Mouse (Mus musculus): ENCODE measurements around the gene Phyhipl. TPM values are rescaled to one million over a fixed set of nuclear protein-coding genes. Genes with fewer than 3 reads are reported as not detected.
A peak's percentile ranks its signal among the peaks of the same experiment; 100 is the strongest.

The Phyhipl gene
- total and polyA plus RNA-seq, 3 experiments = not detected

- peak; percentile 0 for DNase-seq (ENCODE audit: extremely low read depth)
- TF ChIP-seq MAX (IDR thresholded peaks at IDR 0.05; ENCODE audit: low read length) (no peak), SMC3 (IDR thresholded peaks at IDR 0.05; ENCODE audit: low read depth, low read length) (peak; percentile 24; the same call in 1 of the 2 replicates), BHLHE40 (IDR thresholded peaks at IDR 0.05; ENCODE audit: low read depth, low read length) (no peak), CTCF (conservative IDR thresholded peaks at IDR 0.05 in 1 of 2, IDR thresholded peaks at IDR 0.05 in 1 of 2; ENCODE audit: low read depth in 2 of 2, low read length in 2 of 2) (peak in 1 of 2 experiments; percentile 51; a peak in 2 of 4 replicates), RAD21 (IDR thresholded peaks at IDR 0.05; ENCODE audit: low read depth, low read length) (peak; percentile 45)
- in situ Hi-C loops (cut with MboI; ENCODE audit: low pct_ligation_motif_present, low pct_unique_long_range_greater_than_20kb, low sequenced_read_pairs) = loop anchor here (25.0 kb wide), 1 partner anchor 251 kb away; no protein-coding TSS in a partner anchor
Measured at GRCm38 (mm10) chr10:70563636-70564035, 92.1 kb downstream of the Phyhipl start.

GRCm38 (mm10) chr10:70552531-70552930 is 103.2 kb downstream of the Phyhipl start:
- no peak overlapping the region for H3K27ac ChIP-seq (ENCODE audit: insufficient read depth, low read depth)
- in situ Hi-C loops (cut with MboI; ENCODE audit: low pct_ligation_motif_present, low pct_unique_long_range_greater_than_20kb, low sequenced_read_pairs) = loop anchor here (25.0 kb wide), 1 partner anchor 240 kb away; no protein-coding TSS in a partner anchor

More at GRCm38 (mm10) chr10:70563636-70564035, 92.1 kb downstream of the Phyhipl start:
- Histone ChIP-seq H3K4me3 (replicated peaks in 1 of 3; ENCODE audit: low read depth in 2 of 3, low read length in 2 of 3, poor library complexity in 1 of 3) (no peak overlapping the region), H3K9ac (ENCODE audit: insufficient read depth, low read depth) (no peak overlapping the region), H3K79me2 (replicated peaks; ENCODE audit: control insufficient read depth, extremely low read depth, insufficient read depth, poor library complexity, severe bottlenecking) (no peaks in the 10 kb centered on the region), H3K27me3 (replicated peaks) (no peaks in the 10 kb centered on the region), H3K4me1 (ENCODE audit: control insufficient read depth in 1 of 2, insufficient read depth in 2 of 2) (no peaks in the 10 kb centered on the region), H3K27ac (ENCODE audit: insufficient read depth, low read depth) (no peak overlapping the region), H3K36me3 (replicated peaks in 1 of 2; ENCODE audit: control insufficient read depth in 1 of 2, insufficient read depth in 1 of 2, low read length in 1 of 2) (no peaks in the 10 kb centered on the region), H3K9me3 (replicated peaks; ENCODE audit: low read length) (peaks cover 46% of the 10 kb centered on the region), H3K4me2 (ENCODE audit: insufficient read depth, low read depth, poor library complexity, severe bottlenecking) (no peak overlapping the region)
- dilution Hi-C loops (cut with MboI; ENCODE audit: extremely low pct_ligation_motif_present, extremely low pct_unique_long_range_greater_than_20kb, low sequenced_read_pairs) = no loop called here

DNA sequence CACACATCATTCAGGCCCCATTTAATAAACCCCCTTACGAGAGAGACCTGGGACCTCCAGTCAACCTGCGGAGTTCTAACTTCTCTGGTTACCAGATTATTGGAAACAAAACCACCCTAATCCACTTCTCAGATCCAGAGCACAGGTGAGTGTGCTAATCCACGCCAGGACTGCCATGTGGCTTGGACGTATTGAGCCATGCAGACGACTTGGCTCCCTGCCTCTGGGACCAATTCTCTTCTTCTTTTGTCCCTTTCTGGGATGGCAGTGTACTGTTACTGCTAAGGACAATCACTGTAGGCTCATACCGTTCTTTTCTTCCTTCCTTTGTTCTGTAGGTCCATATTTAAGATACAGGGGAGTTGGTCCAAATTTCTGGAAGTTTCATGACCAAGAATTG is 112.9 kb downstream of the Phyhipl start:
- dilution Hi-C loops (cut with MboI; ENCODE audit: extremely low pct_ligation_motif_present, extremely low pct_unique_long_range_greater_than_20kb, low sequenced_read_pairs) (no loop called here), in situ Hi-C loops (cut with MboI; ENCODE audit: low pct_ligation_motif_present, low pct_unique_long_range_greater_than_20kb, low sequenced_read_pairs) (no loop called here)
- Histone ChIP-seq H3K79me2 (replicated peaks; ENCODE audit: control insufficient read depth, extremely low read depth, insufficient read depth, poor library complexity, severe bottlenecking) (no peaks in the 10 kb centered on the region), H3K27me3 (replicated peaks) (no peaks in the 10 kb centered on the region), H3K4me3 (replicated peaks in 1 of 3; ENCODE audit: low read depth in 2 of 3, low read length in 2 of 3, poor library complexity in 1 of 3) (no peak overlapping the region), H3K4me2 (ENCODE audit: insufficient read depth, low read depth, poor library complexity, severe bottlenecking) (no peak overlapping the region), H3K9me3 (replicated peaks; ENCODE audit: low read length) (peaks cover 86% of the 10 kb centered on the region), H3K4me1 (ENCODE audit: control insufficient read depth in 1 of 2, insufficient read depth in 2 of 2) (no peaks in the 10 kb centered on the region), H3K9ac (ENCODE audit: insufficient read depth, low read depth) (no peak overlapping the region), H3K36me3 (replicated peaks in 1 of 2; ENCODE audit: control insufficient read depth in 1 of 2, insufficient read depth in 1 of 2, low read length in 1 of 2) (no peaks in the 10 kb centered on the region), H3K27ac (ENCODE audit: insufficient read depth, low read depth) (no peak overlapping the region)
- DNase-seq (ENCODE audit: extremely low read depth) = no peak
- TF ChIP-seq POLR2AphosphoS2 (IDR thresholded peaks at IDR 0.05; ENCODE audit: low read depth, low read length) (no peak), MXI1 (IDR thresholded peaks at IDR 0.05; ENCODE audit: low read depth, low read length) (no peak)

More at GRCm38 (mm10) chr10:70552531-70552930, 103.2 kb downstream of the Phyhipl start:
- Histone ChIP-seq H3K27me3 (replicated peaks) (no peaks in the 10 kb centered on the region), H3K4me1 (ENCODE audit: control insufficient read depth in 1 of 2, insufficient read depth in 2 of 2) (no peaks in the 10 kb centered on the region), H3K9me3 (replicated peaks; ENCODE audit: low read length) (peaks cover 66% of the 10 kb centered on the region), H3K4me3 (replicated peaks in 1 of 3; ENCODE audit: low read depth in 2 of 3, low read length in 2 of 3, poor library complexity in 1 of 3) (no peak overlapping the region), H3K4me2 (ENCODE audit: insufficient read depth, low read depth, poor library complexity, severe bottlenecking) (no peak overlapping the region), H3K9ac (ENCODE audit: insufficient read depth, low read depth) (no peak overlapping the region), H3K79me2 (replicated peaks; ENCODE audit: control insufficient read depth, extremely low read depth, insufficient read depth, poor library complexity, severe bottlenecking) (no peaks in the 10 kb centered on the region), H3K36me3 (replicated peaks in 1 of 2; ENCODE audit: control insufficient read depth in 1 of 2, insufficient read depth in 1 of 2, low read length in 1 of 2) (no peaks in the 10 kb centered on the region)
- DNase-seq (ENCODE audit: extremely low read depth) = no peak
- TF ChIP-seq MAFK (IDR thresholded peaks at IDR 0.05; ENCODE audit: insufficient replicate concordance, low read length) = no peak
- no peak for TF ChIP-seq MAZ (IDR thresholded peaks at IDR 0.05; ENCODE audit: low read depth, low read length)
- no peak for TF ChIP-seq IRF4 (IDR thresholded peaks at IDR 0.05; ENCODE audit: low read depth, low read length)
- no peak for TF ChIP-seq USF1 (IDR thresholded peaks at IDR 0.05; ENCODE audit: low read depth, low read length)
- no peak for TF ChIP-seq EP300 (IDR thresholded peaks at IDR 0.05; ENCODE audit: low read length)
- no peak for TF ChIP-seq RAD21 (IDR thresholded peaks at IDR 0.05; ENCODE audit: low read depth, low read length)
- TF ChIP-seq JUN (IDR thresholded peaks at IDR 0.05; ENCODE audit: insufficient read depth, low read depth, low read length) = no peak
- TF ChIP-seq CTCF (conservative IDR thresholded peaks at IDR 0.05 in 1 of 2, IDR thresholded peaks at IDR 0.05 in 1 of 2; ENCODE audit: low read depth in 2 of 2, low read length in 2 of 2) = no peak
- no peak for TF ChIP-seq CHD2 (IDR thresholded peaks at IDR 0.05; ENCODE audit: low read length)
- TF ChIP-seq ETS1 (conservative IDR thresholded peaks at IDR 0.05; ENCODE audit: low read depth, low read length) = no peak
- no peak for TF ChIP-seq SIN3A (IDR thresholded peaks at IDR 0.05; ENCODE audit: low read length)
- no peak for TF ChIP-seq TBP (conservative IDR thresholded peaks at IDR 0.05; ENCODE audit: low read depth, low read length)
- TF ChIP-seq NELFE (IDR thresholded peaks at IDR 0.05; ENCODE audit: low read depth, low read length) = no peak
- TF ChIP-seq MYC (IDR thresholded peaks at IDR 0.05; ENCODE audit: low read depth, low read length) = no peak
- TF ChIP-seq HCFC1 (IDR thresholded peaks at IDR 0.05; ENCODE audit: low read depth, low read length) = no peak
- dilution Hi-C loops (cut with MboI; ENCODE audit: extremely low pct_ligation_motif_present, extremely low pct_unique_long_range_greater_than_20kb, low sequenced_read_pairs) = no loop called here

Measured in CH12.LX (cell line).